Mouse (Mus musculus): ENCODE measurements at regions not wholly inside any gene's neighbourhood (a gene's known extent, or its start where the extent isn't known, plus 50 kb on each side); places are given as distances from the start of the nearest gene placed in this dataset.
A peak's percentile ranks its signal among the peaks of the same experiment; 100 is the strongest.

DNA sequence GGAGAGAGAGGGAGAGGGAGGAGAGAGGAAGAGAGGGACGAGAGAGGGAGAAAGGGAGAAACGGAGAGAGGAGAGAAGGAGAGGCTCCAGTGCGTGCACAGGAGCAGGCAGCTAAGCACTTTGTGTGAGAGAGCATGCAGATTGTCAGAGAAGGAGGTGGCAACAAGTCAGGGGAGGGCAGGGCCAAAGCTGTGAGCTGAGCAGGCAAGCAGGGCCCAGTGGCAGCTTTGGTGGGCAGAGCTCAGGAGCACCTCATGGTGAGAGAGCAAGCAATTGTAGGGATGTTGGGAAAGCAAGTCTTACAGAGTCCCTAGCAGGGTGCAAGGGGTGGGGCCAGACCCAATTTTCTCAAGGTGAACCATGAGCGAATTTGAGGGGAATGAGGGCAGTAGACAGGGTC, 234.3 kb upstream of the Hey2 start:
- H3K4me2 ChIP-seq (ENCODE audit: low read length): no peak overlapping the region
- H3K4me3 ChIP-seq (replicated peaks; ENCODE audit: low read depth, low read length): no peak overlapping the region
- H3K4me1 ChIP-seq (ENCODE audit: control insufficient read depth, insufficient read depth, low read length): no peaks in the 10 kb centered on the region
- no peaks in the 10 kb centered on the region for H3K36me3 ChIP-seq (ENCODE audit: control insufficient read depth, insufficient read depth, low read length)
- H3K27ac ChIP-seq (replicated peaks; ENCODE audit: low read depth, low read length): no peak overlapping the region
- 33% methylated on average over 4 of the region's 4 CpGs for WGBS
- no peaks in the 10 kb centered on the region for H3K27me3 ChIP-seq (ENCODE audit: control insufficient read depth, insufficient read depth, low read length)
- no peak for DNase-seq
- 0 out of 2 replicates have a peak, but pooled peaks have one; percentile 21 for ATAC-seq (ENCODE audit: low FRiP score, low TSS enrichment)
- H3K9me3 ChIP-seq (ENCODE audit: control insufficient read depth, low read length): no peaks in the 10 kb centered on the region
- H3K9ac ChIP-seq (replicated peaks; ENCODE audit: low read length): no peak overlapping the region

DNA sequence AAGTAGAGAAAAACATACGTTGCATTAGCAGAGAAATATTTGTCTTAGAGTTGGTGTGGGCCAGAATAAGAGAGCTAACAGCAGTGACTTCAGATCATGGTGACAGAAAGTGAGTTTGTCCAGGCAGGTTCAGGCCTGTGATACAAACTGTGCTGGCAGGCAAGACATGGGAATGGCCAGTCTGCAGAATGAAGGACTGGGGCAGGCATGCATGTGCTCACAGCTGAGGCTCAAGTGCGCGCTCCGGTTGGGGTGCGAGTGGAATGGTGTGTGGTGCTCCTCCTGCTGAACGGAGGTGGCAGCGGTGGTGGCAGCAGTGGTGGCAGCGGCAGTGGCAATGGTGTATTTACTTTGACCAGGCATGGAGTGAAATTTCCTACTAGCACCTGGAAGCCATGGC, 233.8 kb upstream of the Hey2 start:
- H3K9me3 ChIP-seq (ENCODE audit: control insufficient read depth, low read length): no peaks in the 10 kb centered on the region
- WGBS: 73% methylated on average over 8 of the region's 8 CpGs

DNA sequence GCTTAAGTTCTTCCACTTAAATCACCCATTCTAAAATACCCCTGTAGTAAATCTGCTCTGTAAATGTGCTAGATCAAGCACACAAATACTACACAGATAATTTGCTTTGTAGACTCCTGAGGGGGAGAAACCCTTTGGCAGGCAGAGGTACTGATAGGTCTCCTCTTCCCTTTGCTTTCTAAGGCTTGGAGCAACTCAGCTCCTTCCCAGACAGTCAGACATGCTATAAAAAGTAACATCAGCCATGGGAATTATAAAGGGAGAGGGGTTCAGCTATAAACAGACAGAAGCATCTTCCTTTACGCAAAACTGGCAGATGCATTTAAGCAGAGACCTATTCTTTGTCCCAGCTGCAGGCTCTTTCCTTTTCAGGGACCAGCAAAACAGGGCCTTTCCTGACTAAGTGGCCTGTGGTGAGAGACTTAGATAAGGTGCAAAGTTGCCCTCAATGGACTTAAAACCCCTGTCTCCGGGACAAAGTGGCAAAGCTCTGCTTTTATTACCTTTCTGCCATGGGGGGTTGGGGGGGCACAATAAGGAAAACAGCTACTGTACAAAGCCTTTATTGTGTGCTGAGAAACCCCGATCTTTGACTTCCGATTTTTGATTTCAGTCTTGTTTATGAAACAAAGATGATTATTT, 231.5 kb upstream of the Hey2 start:
- Histone ChIP-seq H3K36me3 (ENCODE audit: control insufficient read depth, insufficient read depth, low read length) (no peaks in the 10 kb centered on the region), H3K27ac (replicated peaks; ENCODE audit: low read depth, low read length) (no peak overlapping the region), H3K4me2 (ENCODE audit: low read length) (no peak overlapping the region), H3K4me3 (replicated peaks; ENCODE audit: low read depth, low read length) (no peak overlapping the region), H3K9ac (replicated peaks; ENCODE audit: low read length) (no peak overlapping the region), H3K4me1 (ENCODE audit: control insufficient read depth, insufficient read depth, low read length) (no peaks in the 10 kb centered on the region), H3K27me3 (ENCODE audit: control insufficient read depth, insufficient read depth, low read length) (no peaks in the 10 kb centered on the region), H3K9me3 (ENCODE audit: control insufficient read depth, low read length) (no peaks in the 10 kb centered on the region)
- WGBS: 73% methylated on average over 4 of the region's 4 CpGs
- no peak for DNase-seq
- ATAC-seq (ENCODE audit: low FRiP score, low TSS enrichment): no peak

More for the DNA sequence above, 233.8 kb upstream of the Hey2 start:
- ATAC-seq (ENCODE audit: low FRiP score, low TSS enrichment) (no peak), DNase-seq (no peak)
- no peaks in the 10 kb centered on the region for H3K27me3 ChIP-seq (ENCODE audit: control insufficient read depth, insufficient read depth, low read length)
- no peak overlapping the region for H3K27ac ChIP-seq (replicated peaks; ENCODE audit: low read depth, low read length)
- H3K36me3 ChIP-seq (ENCODE audit: control insufficient read depth, insufficient read depth, low read length): no peaks in the 10 kb centered on the region
- no peak overlapping the region for H3K4me2 ChIP-seq (ENCODE audit: low read length)
- no peak overlapping the region for H3K4me3 ChIP-seq (replicated peaks; ENCODE audit: low read depth, low read length)
- no peaks in the 10 kb centered on the region for H3K4me1 ChIP-seq (ENCODE audit: control insufficient read depth, insufficient read depth, low read length)
- H3K9ac ChIP-seq (replicated peaks; ENCODE audit: low read length): no peak overlapping the region

- Histone ChIP-seq H3K4me2 (ENCODE audit: low read length) (no peak overlapping the region), H3K36me3 (ENCODE audit: control insufficient read depth, insufficient read depth, low read length) (no peaks in the 10 kb centered on the region), H3K27me3 (ENCODE audit: control insufficient read depth, insufficient read depth, low read length) (no peaks in the 10 kb centered on the region), H3K4me3 (replicated peaks; ENCODE audit: low read depth, low read length) (no peak overlapping the region), H3K9me3 (ENCODE audit: control insufficient read depth, low read length) (no peaks in the 10 kb centered on the region), H3K4me1 (ENCODE audit: control insufficient read depth, insufficient read depth, low read length) (no peaks in the 10 kb centered on the region), H3K27ac (replicated peaks; ENCODE audit: low read depth, low read length) (no peak overlapping the region), H3K9ac (replicated peaks; ENCODE audit: low read length) (no peak overlapping the region)
- DNase-seq: no peak
- no peak for ATAC-seq (ENCODE audit: low FRiP score, low TSS enrichment)
Observed at GRCm38 (mm10) chr10:31068668-31069223, 226.1 kb upstream of the Hey2 start.

DNA sequence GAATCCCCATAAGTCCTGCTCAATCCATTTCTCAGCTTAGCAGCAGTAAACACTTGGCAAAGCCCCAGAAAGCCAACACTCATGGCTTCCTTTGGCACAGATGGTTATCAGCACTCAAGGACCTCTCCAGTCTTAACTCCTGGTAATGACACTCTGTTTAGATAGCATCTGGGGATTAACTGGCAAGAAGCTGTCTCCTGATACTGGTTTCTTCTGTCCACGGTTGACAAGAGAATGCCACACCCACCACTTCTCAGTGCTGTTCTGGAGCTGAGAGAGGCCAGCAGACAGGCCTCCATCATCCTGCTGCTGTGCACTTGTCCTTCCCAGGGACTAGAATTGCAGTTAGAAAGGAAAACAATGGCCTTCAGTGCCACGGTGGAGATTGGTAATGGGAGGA, 220.1 kb upstream of the Hey2 start:
- H3K4me2 ChIP-seq (ENCODE audit: low read length): no peak overlapping the region
- H3K9me3 ChIP-seq (ENCODE audit: control insufficient read depth, low read length): no peaks in the 10 kb centered on the region
- H3K9ac ChIP-seq (replicated peaks; ENCODE audit: low read length): no peak overlapping the region
- H3K36me3 ChIP-seq (ENCODE audit: control insufficient read depth, insufficient read depth, low read length): no peaks in the 10 kb centered on the region
- WGBS: 48% methylated on average over 2 of the region's 2 CpGs
- ATAC-seq (ENCODE audit: low FRiP score, low TSS enrichment): no peak
- no peak overlapping the region for H3K27ac ChIP-seq (replicated peaks; ENCODE audit: low read depth, low read length)
- no peak overlapping the region for H3K4me3 ChIP-seq (replicated peaks; ENCODE audit: low read depth, low read length)
- no peaks in the 10 kb centered on the region for H3K27me3 ChIP-seq (ENCODE audit: control insufficient read depth, insufficient read depth, low read length)
- H3K4me1 ChIP-seq (ENCODE audit: control insufficient read depth, insufficient read depth, low read length): no peaks in the 10 kb centered on the region
- DNase-seq: no peak

- H3K27ac ChIP-seq (replicated peaks; ENCODE audit: low read depth, low read length): no peak overlapping the region
- DNase-seq (no peak), ATAC-seq (ENCODE audit: low FRiP score, low TSS enrichment) (no peak)
- H3K9ac ChIP-seq (replicated peaks; ENCODE audit: low read length): no peak overlapping the region
- H3K9me3 ChIP-seq (ENCODE audit: control insufficient read depth, low read length): no peaks in the 10 kb centered on the region
- H3K4me2 ChIP-seq (ENCODE audit: low read length): no peak overlapping the region
- no peak overlapping the region for H3K4me3 ChIP-seq (replicated peaks; ENCODE audit: low read depth, low read length)
- H3K4me1 ChIP-seq (ENCODE audit: control insufficient read depth, insufficient read depth, low read length): no peaks in the 10 kb centered on the region
- H3K27me3 ChIP-seq (ENCODE audit: control insufficient read depth, insufficient read depth, low read length): no peaks in the 10 kb centered on the region
- 87% methylated on average over 8 of the region's 8 CpGs for WGBS
- H3K36me3 ChIP-seq (ENCODE audit: control insufficient read depth, insufficient read depth, low read length): no peaks in the 10 kb centered on the region
Observed at GRCm38 (mm10) chr10:31053260-31053659, 210.7 kb upstream of the Hey2 start.

DNA sequence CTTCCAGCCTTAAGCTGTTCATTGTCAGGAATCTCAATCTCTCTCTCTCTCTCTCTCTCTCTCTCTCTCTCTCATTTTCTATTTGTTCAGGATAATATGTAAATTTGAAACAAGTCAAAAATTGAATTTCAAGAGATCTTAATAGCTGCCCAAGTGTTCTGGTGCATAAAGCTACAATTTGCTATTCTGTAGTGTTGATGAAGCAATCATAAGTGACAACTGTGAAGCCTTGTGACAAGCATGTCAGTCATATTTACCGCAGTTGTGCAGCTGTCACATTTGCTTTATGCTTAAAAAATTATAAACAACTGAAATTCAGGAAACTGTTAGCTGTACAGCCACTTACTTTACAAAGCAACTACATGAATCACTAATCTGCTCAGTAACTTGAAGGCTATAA, 208.6 kb upstream of the Hey2 start:
- ATAC-seq (ENCODE audit: low FRiP score, low TSS enrichment) (no peak), DNase-seq (no peak)
- 88% methylated on average over 1 of the region's 1 CpGs for WGBS

GRCm38 (mm10) chr10:31049352-31049751, 206.8 kb upstream of the Hey2 start:
- Histone ChIP-seq H3K4me3 (replicated peaks; ENCODE audit: low read depth, low read length) (no peak overlapping the region), H3K27me3 (ENCODE audit: control insufficient read depth, insufficient read depth, low read length) (no peaks in the 10 kb centered on the region), H3K9ac (replicated peaks; ENCODE audit: low read length) (no peak overlapping the region), H3K36me3 (ENCODE audit: control insufficient read depth, insufficient read depth, low read length) (no peaks in the 10 kb centered on the region), H3K27ac (replicated peaks; ENCODE audit: low read depth, low read length) (no peak overlapping the region), H3K4me1 (ENCODE audit: control insufficient read depth, insufficient read depth, low read length) (no peaks in the 10 kb centered on the region), H3K9me3 (ENCODE audit: control insufficient read depth, low read length) (no peaks in the 10 kb centered on the region), H3K4me2 (ENCODE audit: low read length) (no peak overlapping the region)
- ATAC-seq (ENCODE audit: low FRiP score, low TSS enrichment): no peak
- no peak for DNase-seq
- 71% methylated on average over 2 of the region's 2 CpGs for WGBS

More for the DNA sequence above, 208.6 kb upstream of the Hey2 start:
- Histone ChIP-seq H3K9me3 (ENCODE audit: control insufficient read depth, low read length) (no peaks in the 10 kb centered on the region), H3K4me3 (replicated peaks; ENCODE audit: low read depth, low read length) (no peak overlapping the region), H3K36me3 (ENCODE audit: control insufficient read depth, insufficient read depth, low read length) (no peaks in the 10 kb centered on the region), H3K9ac (replicated peaks; ENCODE audit: low read length) (no peak overlapping the region), H3K4me1 (ENCODE audit: control insufficient read depth, insufficient read depth, low read length) (no peaks in the 10 kb centered on the region), H3K4me2 (ENCODE audit: low read length) (no peak overlapping the region), H3K27ac (replicated peaks; ENCODE audit: low read depth, low read length) (no peak overlapping the region), H3K27me3 (ENCODE audit: control insufficient read depth, insufficient read depth, low read length) (no peaks in the 10 kb centered on the region)

GRCm38 (mm10) chr10:31035611-31036010, 193.0 kb upstream of the Hey2 start:
- DNase-seq (no peak), ATAC-seq (ENCODE audit: low FRiP score, low TSS enrichment) (no peak)
- no peak overlapping the region for H3K9ac ChIP-seq (replicated peaks; ENCODE audit: low read length)
- no peak overlapping the region for H3K27ac ChIP-seq (replicated peaks; ENCODE audit: low read depth, low read length)
- H3K4me1 ChIP-seq (ENCODE audit: control insufficient read depth, insufficient read depth, low read length): no peaks in the 10 kb centered on the region
- no peaks in the 10 kb centered on the region for H3K9me3 ChIP-seq (ENCODE audit: control insufficient read depth, low read length)
- H3K36me3 ChIP-seq (ENCODE audit: control insufficient read depth, insufficient read depth, low read length): no peaks in the 10 kb centered on the region
- 91% methylated on average over 4 of the region's 4 CpGs for WGBS
- H3K4me2 ChIP-seq (ENCODE audit: low read length): no peak overlapping the region
- H3K27me3 ChIP-seq (ENCODE audit: control insufficient read depth, insufficient read depth, low read length): no peaks in the 10 kb centered on the region
- H3K4me3 ChIP-seq (replicated peaks; ENCODE audit: low read depth, low read length): no peak overlapping the region
